In genomic region chr16:81330539-81330938, GRCm38 (mm10) we compare ENCODE assay signal across 8 mouse cellular contexts.
DNase-seq lines count a peak whose midpoint lies in the region; ATAC-seq and TF ChIP-seq lines count a peak whose summit lies in the region.

No protein-coding gene starts in this region.

- no peak for TF ChIP-seq POLR2A in MEL (IDR thresholded peaks at IDR 0.05; ENCODE audit: control insufficient read depth in 1 of 2, insufficient read depth in 1 of 2, low read depth in 1 of 2, low read length in 2 of 2, poor library complexity in 1 of 2)

- no peaks in the 10 kb centered on the region for H3K79me2 ChIP-seq in MEL (ENCODE audit: control insufficient read depth, insufficient read depth, low read length, poor library complexity)

- 27% methylated on average over 2 of the region's 2 CpGs for WGBS in hindbrain, embryonic 11.5 days
- 21% methylated on average over 2 of the region's 2 CpGs for WGBS in hindbrain, embryonic 13.5 days
- WGBS in neural tube, embryonic 11.5 days = 23% methylated on average over 2 of the region's 2 CpGs

- TF ChIP-seq RAD21 in MEL (IDR thresholded peaks at IDR 0.05; ENCODE audit: low read depth, low read length) = peak; percentile 38

- peak; percentile 36 to 53 (median 37); a peak in 5 of 6 replicates for TF ChIP-seq CTCF in MEL (IDR thresholded peaks at IDR 0.05 in 2 of 3, conservative IDR thresholded peaks at IDR 0.05 in 1 of 3; ENCODE audit: control insufficient read depth in 1 of 3, insufficient read depth in 1 of 3, low read depth in 2 of 3, low read length in 3 of 3, poor library complexity in 1 of 3, severe bottlenecking in 1 of 3)

- no peak overlapping the region for H3K4me2 ChIP-seq in hindbrain, embryonic 11.5 days (replicated peaks; ENCODE audit: low read depth, low read length)
- no peak overlapping the region for H3K4me2 ChIP-seq in hindbrain, embryonic 13.5 days
- H3K4me2 ChIP-seq in neural tube, embryonic 11.5 days (ENCODE audit: low read depth) = no peak overlapping the region

- TF ChIP-seq EP300 in MEL (IDR thresholded peaks at IDR 0.05; ENCODE audit: low read depth in 1 of 2, low read length in 2 of 2) = no peak

- peak; percentile 63 for DNase-seq in hindbrain, embryonic 11.5 days (ENCODE audit: low spot score)
- peak; percentile 27 for DNase-seq in MEL (ENCODE audit: low read depth, low spot score)
- peak; percentile 26 for DNase-seq in cerebellum, adult 8-10 months
- DNase-seq in frontal cortex, postnatal 36 days (ENCODE audit: low spot score in 2 of 2) = peak; percentile 51 to 68
- peak; percentile 20 to 46 for DNase-seq in left cerebral cortex, adult 8-10 months (ENCODE audit: low spot score in 2 of 2)
- DNase-seq in neural tube, embryonic 11.5 days (ENCODE audit: low spot score) = peak; percentile 59
- no peak for DNase-seq in c-Kit-positive CD71-positive TER-119-positive erythroid progenitor cells, embryonic 14.5 days (ENCODE audit: low spot score)

- H3K4me1 ChIP-seq in hindbrain, embryonic 11.5 days (replicated peaks; ENCODE audit: control insufficient read depth, insufficient read depth, low read length) = no peaks in the 10 kb centered on the region
- no peaks in the 10 kb centered on the region for H3K4me1 ChIP-seq in hindbrain, embryonic 13.5 days (replicated peaks)
- H3K4me1 ChIP-seq in MEL (ENCODE audit: control insufficient read depth in 1 of 2, insufficient read depth in 2 of 2, low read length in 2 of 2) = no peaks in the 10 kb centered on the region
- H3K4me1 ChIP-seq in neural tube, embryonic 11.5 days (ENCODE audit: control insufficient read depth, insufficient read depth, low read length) = no peaks in the 10 kb centered on the region

- ATAC-seq in hindbrain, embryonic 11.5 days (ENCODE audit: low FRiP score) = peak; percentile 73; the same call in 1 of the 2 replicates
- no peak for ATAC-seq in hindbrain, embryonic 13.5 days (ENCODE audit: low FRiP score)
- 0 out of 2 replicates have a peak, but pooled peaks have one; percentile 33 for ATAC-seq in neural tube, embryonic 11.5 days (ENCODE audit: insufficient read depth, low FRiP score, low TSS enrichment)

- no peak overlapping the region for H3K27ac ChIP-seq in hindbrain, embryonic 11.5 days (ENCODE audit: low read depth, low read length)
- no peak overlapping the region for H3K27ac ChIP-seq in hindbrain, embryonic 13.5 days
- no peak overlapping the region for H3K27ac ChIP-seq in MEL (ENCODE audit: control insufficient read depth, low read depth, low read length)
- H3K27ac ChIP-seq in neural tube, embryonic 11.5 days (ENCODE audit: low read depth, low read length) = no peak overlapping the region

- no peaks in the 10 kb centered on the region for H3K9me3 ChIP-seq in hindbrain, embryonic 11.5 days (ENCODE audit: control insufficient read depth, low read length)
- H3K9me3 ChIP-seq in hindbrain, embryonic 13.5 days = no peaks in the 10 kb centered on the region
- no peaks in the 10 kb centered on the region for H3K9me3 ChIP-seq in MEL (replicated peaks; ENCODE audit: insufficient read depth, low read length)
- no peaks in the 10 kb centered on the region for H3K9me3 ChIP-seq in neural tube, embryonic 11.5 days (ENCODE audit: control insufficient read depth, low read length)

- H3K9ac ChIP-seq in hindbrain, embryonic 11.5 days (ENCODE audit: low read depth, low read length) = no peak overlapping the region
- no peak overlapping the region for H3K9ac ChIP-seq in hindbrain, embryonic 13.5 days
- H3K9ac ChIP-seq in MEL (ENCODE audit: control insufficient read depth, low read depth, low read length, poor library complexity, severe bottlenecking) = no peak overlapping the region
- no peak overlapping the region for H3K9ac ChIP-seq in neural tube, embryonic 11.5 days (ENCODE audit: low read length)

- no peaks in the 10 kb centered on the region for H3K36me3 ChIP-seq in hindbrain, embryonic 11.5 days (ENCODE audit: control insufficient read depth, insufficient read depth, low read length)
- H3K36me3 ChIP-seq in hindbrain, embryonic 13.5 days = no peaks in the 10 kb centered on the region
- H3K36me3 ChIP-seq in MEL (ENCODE audit: control insufficient read depth in 1 of 2, insufficient read depth in 2 of 2, low read length in 2 of 2) = no peaks in the 10 kb centered on the region
- no peaks in the 10 kb centered on the region for H3K36me3 ChIP-seq in neural tube, embryonic 11.5 days (ENCODE audit: control insufficient read depth, insufficient read depth, low read length)

- no peak overlapping the region for H3K4me3 ChIP-seq in hindbrain, embryonic 11.5 days (ENCODE audit: low read depth, low read length)
- H3K4me3 ChIP-seq in hindbrain, embryonic 13.5 days = no peak overlapping the region
- no peak overlapping the region for H3K4me3 ChIP-seq in MEL (ENCODE audit: control insufficient read depth in 1 of 2, insufficient read depth in 1 of 2, low read depth in 2 of 2, low read length in 2 of 2)
- H3K4me3 ChIP-seq in neural tube, embryonic 11.5 days (ENCODE audit: low read depth, low read length) = no peak overlapping the region

- no peaks in the 10 kb centered on the region for H3K27me3 ChIP-seq in hindbrain, embryonic 11.5 days (ENCODE audit: control insufficient read depth, insufficient read depth, low read length)
- H3K27me3 ChIP-seq in hindbrain, embryonic 13.5 days = no peaks in the 10 kb centered on the region
- H3K27me3 ChIP-seq in MEL (ENCODE audit: control insufficient read depth in 1 of 2, insufficient read depth in 2 of 2, low read length in 2 of 2) = no peaks in the 10 kb centered on the region
- no peaks in the 10 kb centered on the region for H3K27me3 ChIP-seq in neural tube, embryonic 11.5 days (ENCODE audit: control insufficient read depth, insufficient read depth, low read length)

TF ChIP-seq in MEL, 35 proteins besides CTCF, POLR2A, EP300 and RAD21:
- TF ChIP-seq JUND (IDR thresholded peaks at IDR 0.05; ENCODE audit: low read depth, low read length) (no peak), TAL1 (IDR thresholded peaks at IDR 0.05; ENCODE audit: low read length) (no peak), MEF2A (IDR thresholded peaks at IDR 0.05; ENCODE audit: extremely low read depth, insufficient replicate concordance, low read depth, low read length, poor library complexity, severe bottlenecking) (no peak), POLR2AphosphoS5 (IDR thresholded peaks at IDR 0.05; ENCODE audit: borderline replicate concordance, low read depth, low read length) (no peak), POLR2AphosphoS2 (IDR thresholded peaks at IDR 0.05; ENCODE audit: low read length) (no peak), CHD1 (IDR thresholded peaks at IDR 0.05; ENCODE audit: low read depth, low read length) (no peak), SMC3 (IDR thresholded peaks at IDR 0.05; ENCODE audit: low read depth, low read length) (peak; percentile 74), ZC3H11A (IDR thresholded peaks at IDR 0.05; ENCODE audit: low read depth, low read length) (0 out of 2 replicates have a peak, but pooled peaks have one; percentile 4), USF2 (IDR thresholded peaks at IDR 0.05; ENCODE audit: borderline replicate concordance in 1 of 2, insufficient read depth in 1 of 2, low read depth in 1 of 2, low read length in 2 of 2) (no peak), HCFC1 (IDR thresholded peaks at IDR 0.05; ENCODE audit: low read depth, low read length) (no peak), ETS1 (IDR thresholded peaks at IDR 0.05; ENCODE audit: low read depth, low read length) (no peak), NELFE (IDR thresholded peaks at IDR 0.05; ENCODE audit: low read depth, low read length) (no peak)
